17 mouse cellular contexts compared by ENCODE assay signal in the genomic region with DNA sequence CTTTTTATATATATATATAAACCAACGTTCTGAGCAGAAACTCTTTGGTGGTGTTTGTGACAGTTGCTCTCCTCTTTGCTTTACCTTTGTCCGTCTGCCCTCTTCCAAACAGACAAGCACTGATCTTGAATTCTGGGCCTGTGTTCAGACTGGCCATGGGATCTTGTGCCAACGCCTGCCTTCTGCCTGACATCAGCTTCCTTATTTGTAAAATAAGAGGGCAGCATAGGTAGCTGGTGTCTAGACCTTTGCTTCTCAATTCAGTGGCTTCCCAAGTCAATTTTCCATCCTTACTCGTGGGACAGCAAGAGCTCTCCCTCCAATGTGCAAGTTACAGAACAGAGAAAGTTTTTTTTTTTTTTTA.
A peak's percentile ranks its signal among the peaks of the same experiment; 100 is the strongest.
DNase-seq lines count a peak whose midpoint lies in the region; TF ChIP-seq lines count a peak whose summit lies in the region.
"Had no signal": no experiment of that assay in that cellular context is flagged by ENCODE, and none has a peak within 500 bp of the region (broad histone marks: within the 10 kb centered on the region; RNA-seq: fewer than 3 reads in every experiment).

No protein-coding gene starts in this region.

- no peaks in the 10 kb centered on the region for H3K27me3 ChIP-seq in heart, adult 2 months (ENCODE audit: control insufficient read depth, insufficient read depth, low read length)
- no peaks in the 10 kb centered on the region for H3K27me3 ChIP-seq in heart, embryonic 10.5 days (ENCODE audit: insufficient read depth, poor library complexity, severe bottlenecking)
- H3K27me3 ChIP-seq: hindbrain, embryonic 15.5 days had no signal

- WGBS in heart, adult 2 months = 39% methylated on average over 4 of the region's 4 CpGs
- WGBS in heart, embryonic 10.5 days = 65% methylated on average over 4 of the region's 4 CpGs

- TF ChIP-seq EP300 in heart, adult 2 months (IDR thresholded peaks at IDR 0.05; ENCODE audit: insufficient read depth, low read depth, low read length) = no peak

- no peak for TF ChIP-seq CTCF in heart, adult 2 months (IDR thresholded peaks at IDR 0.05)

- peaks cover 2% of the 10 kb centered on the region; the same call in 1 of the 2 replicates for H3K4me1 ChIP-seq in heart, adult 2 months (ENCODE audit: control insufficient read depth, insufficient read depth, low read length)
- peaks cover 3% of the 10 kb centered on the region; the same call in 1 of the 2 replicates for H3K4me1 ChIP-seq in heart, embryonic 10.5 days
- H3K4me1 ChIP-seq: hindbrain, embryonic 15.5 days had no signal

- peak overlapping the region; percentile 78 for H3K27ac ChIP-seq in heart, adult 2 months
- H3K27ac ChIP-seq in heart, embryonic 10.5 days = no peak overlapping the region
- H3K27ac ChIP-seq: embryonic facial prominence, embryonic 10.5 days; hindbrain, embryonic 15.5 days had no signal

- TF ChIP-seq POLR2A in heart, adult 2 months (IDR thresholded peaks at IDR 0.05; ENCODE audit: insufficient read depth, low read depth, low read length) = no peak

- H3K79me2 ChIP-seq in heart, adult 2 months (replicated peaks; ENCODE audit: control insufficient read depth, insufficient read depth, low read length) = no peaks in the 10 kb centered on the region

- intact Hi-C loops in gastrocnemius, postnatal 36 days (cut with DNase I) = no loop called here
- intact Hi-C loops in heart, adult 2 months (cut with DNase I) = loop anchor here (5.0 kb wide), 1 partner anchor 73 kb away; no protein-coding TSS in a partner anchor
- intact Hi-C loops in heart, postnatal 10 days (cut with DNase I) = loop anchor here (10.0 kb wide), 1 partner anchor 449 kb away; no protein-coding TSS in a partner anchor

- H3K4me3 ChIP-seq in heart, adult 2 months = no peak overlapping the region
- H3K4me3 ChIP-seq in heart, embryonic 10.5 days = no peak overlapping the region
- H3K4me3 ChIP-seq: embryonic facial prominence, embryonic 10.5 days; hindbrain, embryonic 15.5 days had no signal

- no peaks in the 10 kb centered on the region for H3K9me3 ChIP-seq in heart, embryonic 10.5 days
- H3K9me3 ChIP-seq: embryonic facial prominence, embryonic 10.5 days; G1E; hindbrain, embryonic 15.5 days had no signal

- no peaks in the 10 kb centered on the region for H3K36me3 ChIP-seq in heart, adult 2 months (ENCODE audit: control insufficient read depth, insufficient read depth, low read length)
- no peaks in the 10 kb centered on the region for H3K36me3 ChIP-seq in heart, embryonic 10.5 days
- H3K36me3 ChIP-seq: embryonic facial prominence, embryonic 10.5 days; G1E; hindbrain, embryonic 15.5 days had no signal

- DNase-seq in adrenal gland, adult 2 months = peak; percentile 10
- no peak for DNase-seq in adrenal gland, adult 18-20 months (ENCODE audit: low spot score in 2 of 2)
- peak; percentile 20 for DNase-seq in gastrocnemius, adult 18-20 months (ENCODE audit: low spot score)
- no peak for DNase-seq in gastrocnemius, postnatal 36 days
- peak; percentile 23 to 61 for DNase-seq in heart, adult 2 months
- no peak for DNase-seq in heart, embryonic 10.5 days (ENCODE audit: low spot score)
- peak; percentile 52 to 67 for DNase-seq in heart, postnatal 10 days
- DNase-seq in lung, adult 18-20 months = no peak
- DNase-seq: adrenal gland, postnatal 25 days; B cell, adult 2 months; cerebellum, adult 11 months; cerebellum, adult 8-10 months; gastrocnemius, postnatal 14 days; kidney, adult 8-10 months had no signal

- H3K9ac ChIP-seq in heart, adult 2 months (ENCODE audit: low read depth, low read length) = no peak overlapping the region
- H3K9ac ChIP-seq: hindbrain, embryonic 15.5 days had no signal

Comparison
In these comparisons a context has a peak if more than half of its experiments do, and no peak if none do; other contexts are left out.
1. DNase-seq: peak in adrenal gland, adult 2 months (single experiment), gastrocnemius, adult 18-20 months (single experiment), heart, adult 2 months (2 of 2) and heart, postnatal 10 days (2 of 2); none in adrenal gland, adult 18-20 months (0 of 2), gastrocnemius, postnatal 36 days (0 of 2), heart, embryonic 10.5 days (single experiment) and lung, adult 18-20 months (0 of 2).